Mouse (Mus musculus) fibroblast of lung, adult 2 months (primary cell): Measurements from ENCODE around the gene Icam4.
"Not testable (repeated sequence)": the region's sequence is repeated elsewhere in the genome, so short reads cannot be mapped to it uniquely, and the experiment has no call there.

Source experiments
- DNase-seq: peaks from one replicate; pipeline ENCODE4 v3.0.0-alpha.2; 2011; ENCODE audit warnings: low read depth

Gene Icam4

GRCm38 (mm10) chr9:21029291-21030054, at the start of gene Icam4:
Icam4 (plus strand) TSS chr9:21029373.
- no peak for DNase-seq

GRCm38 (mm10) chr9:20979769-20980168, 49.4 kb upstream of the Icam4 start:
- DNase-seq: no peak

- DNase-seq: no peak
Observed at GRCm38 (mm10) chr9:20982171-20982570, 47.0 kb upstream of the Icam4 start.

- no peak for DNase-seq
Observed at GRCm38 (mm10) chr9:20983169-20983568, 46.0 kb upstream of the Icam4 start.

- no peak for DNase-seq
Observed at GRCm38 (mm10) chr9:20986952-20987686, 42.1 kb upstream of the Icam4 start.

- no peak for DNase-seq
Observed at GRCm38 (mm10) chr9:20987953-20988352, 41.2 kb upstream of the Icam4 start.

- no peak for DNase-seq
Observed at GRCm38 (mm10) chr9:20990861-20991260, 38.3 kb upstream of the Icam4 start.

GRCm38 (mm10) chr9:20991587-20991986, 37.6 kb upstream of the Icam4 start:
- no peak for DNase-seq

- no peak for DNase-seq
Observed at GRCm38 (mm10) chr9:20993165-20993898, 35.8 kb upstream of the Icam4 start.

- no peak for DNase-seq
Observed at GRCm38 (mm10) chr9:20995069-20995468, 34.1 kb upstream of the Icam4 start.

GRCm38 (mm10) chr9:20997065-20997464, 32.1 kb upstream of the Icam4 start:
- DNase-seq: no peak

GRCm38 (mm10) chr9:20998337-20998736, 30.8 kb upstream of the Icam4 start:
- DNase-seq: not testable (repeated sequence)

GRCm38 (mm10) chr9:21000811-21001210, 28.4 kb upstream of the Icam4 start:
- DNase-seq: no peak

- DNase-seq: no peak
Observed at GRCm38 (mm10) chr9:21001651-21002200, 27.4 kb upstream of the Icam4 start.

GRCm38 (mm10) chr9:21002270-21002626, 26.9 kb upstream of the Icam4 start:
- no peak for DNase-seq

- DNase-seq: peak; percentile 46
Observed at GRCm38 (mm10) chr9:21002627-21003551, 26.3 kb upstream of the Icam4 start, which contains the start of gene Mrpl4. Mrpl4 (plus strand) TSS chr9:21002738.

GRCm38 (mm10) chr9:21007313-21007952, 21.7 kb upstream of the Icam4 start:
- DNase-seq: no peak

GRCm38 (mm10) chr9:21008007-21008406, 21.2 kb upstream of the Icam4 start:
- DNase-seq: no peak

GRCm38 (mm10) chr9:21010362-21010761, 18.8 kb upstream of the Icam4 start:
- no peak for DNase-seq

- not testable (repeated sequence) for DNase-seq
Observed at GRCm38 (mm10) chr9:21010939-21011541, 18.1 kb upstream of the Icam4 start.
